Mouse (Mus musculus) forebrain, embryonic 16.5 days (tissue): ENCODE measurements around the gene Thap8. TPM values are rescaled to one million over a fixed set of nuclear protein-coding genes. Genes with fewer than 3 reads are reported as not detected.
A peak's percentile ranks its signal among the peaks of the same experiment; 100 is the strongest.

ENCODE experiments used
- ATAC-seq: fragments of 200-750 bp; cut with Nextera tagmentation; 2 replicates; pipeline ENCODE4 v1.8.0; 2017; ENCODE audit warnings: mild to moderate bottlenecking, moderate library complexity
- H3K27ac ChIP-seq: fragments of 300-500 bp; sonication (generic); 2 replicates; pipeline ENCODE4 v1.5.1; 2014; ENCODE audit warnings: low read length, control low read depth
- H3K27me3 ChIP-seq: fragments of 300-500 bp; sonication (generic); replicated peaks from 2 replicates; pipeline ENCODE4 v1.6.1; 2014; ENCODE audit warnings: low read length; ENCODE audit not compliant: control insufficient read depth, insufficient read depth
- H3K36me3 ChIP-seq: fragments of 300-500 bp; sonication (generic); 2 replicates; pipeline ENCODE4 v1.6.1; 2014; ENCODE audit not compliant: control insufficient read depth, insufficient read depth
- H3K4me1 ChIP-seq: fragments of 300-500 bp; sonication (generic); replicated peaks from 2 replicates; pipeline ENCODE4 v1.6.1; 2014; ENCODE audit warnings: low read length; ENCODE audit not compliant: control insufficient read depth, insufficient read depth
- H3K4me2 ChIP-seq: fragments of 300-500 bp; sonication (generic); 2 replicates; pipeline ENCODE4 v1.6.1; 2014; ENCODE audit warnings: mild to moderate bottlenecking, low read length, control low read depth
- H3K4me3 ChIP-seq: fragments of 300-500 bp; sonication (generic); replicated peaks from 2 replicates; pipeline ENCODE4 v1.5.1; 2014; ENCODE audit warnings: mild to moderate bottlenecking, low read length, control low read depth
- H3K9ac ChIP-seq: fragments of 300-500 bp; sonication (generic); replicated peaks from 2 replicates; pipeline ENCODE4 v1.6.1; 2014; ENCODE audit warnings: low read depth, low read length, control low read depth
- H3K9me3 ChIP-seq: fragments of 300-500 bp; sonication (generic); 2 replicates; pipeline ENCODE4 v1.6.1; 2016; ENCODE audit warnings: low read length; ENCODE audit not compliant: control insufficient read depth
- WGBS: fragments of 180-500 bp; shearing (Covaris S2); extraction: QIAGEN DNeasy Blood & Tissue Kit; methylation state at CpG from one replicate; pipeline ENCODE4 v1.1.7; 2014; 5-methylcytosine and 5-hydroxymethylcytosine counted together
- polyA plus RNA-seq: library from polyadenylated mRNA; unstranded; fragments of >200 nt; fragmentation: Nextera tagmentation; extraction: Ambion mirVana; gene quantifications from 2 replicates; pipeline ENCODE4 v1.2.1, GENCODE M21; 2015

Thap8 gene
- polyA plus RNA-seq, 1 experiment from 2014 or later: 0.42 TPM

GRCm38 (mm10) chr7:30322865-30323264 lies 43.0 kb downstream of the Thap8 start:
- Histone ChIP-seq H3K9ac (no peak overlapping the region), H3K9me3 (0 out of 2 replicates have a peak, but pooled peaks cover 2% of the 10 kb centered on the region), H3K4me1 (peaks cover 16% of the 10 kb centered on the region), H3K27ac (no peak overlapping the region), H3K36me3 (no peaks in the 10 kb centered on the region), H3K27me3 (no peaks in the 10 kb centered on the region), H3K4me2 (peak overlapping the region; percentile 66), H3K4me3 (no peak overlapping the region; the same call in 1 of the 2 replicates)
- no peak for ATAC-seq
- WGBS: 35% methylated on average over 6 of the region's 6 CpGs

- H3K27ac ChIP-seq: no peak within 1 kb of the TSS
- peaks cover 16% of the 10 kb centered on the region for H3K4me1 ChIP-seq
- no peak within 1 kb of the TSS; the same call in 1 of the 2 replicates for H3K4me3 ChIP-seq
- H3K9me3 ChIP-seq: 0 out of 2 replicates have a peak, but pooled peaks cover 2% of the 10 kb centered on the region
- 77% methylated on average over 3 of the region's 3 CpGs for WGBS
- H3K36me3 ChIP-seq: no peaks in the 10 kb centered on the region
- H3K27me3 ChIP-seq: no peaks in the 10 kb centered on the region
- no peak for ATAC-seq
- H3K9ac ChIP-seq: no peak within 1 kb of the TSS
- H3K4me2 ChIP-seq: peak within 1 kb of the TSS; percentile 66
Observed at GRCm38 (mm10) chr7:30323795-30324194, 43.9 kb downstream of the Thap8 start, which contains the start of gene Sdhaf1. Gene Sdhaf1 (minus strand): TSS chr7:30323895.

GRCm38 (mm10) chr7:30324300-30324944 lies 44.5 kb downstream of the Thap8 start:
- no peak for ATAC-seq
- no peak overlapping the region for H3K4me3 ChIP-seq
- 89% methylated on average over 5 of the region's 5 CpGs for WGBS

GRCm38 (mm10) chr7:30325364-30325763 lies 45.5 kb downstream of the Thap8 start:
- Histone ChIP-seq H3K27ac (no peak overlapping the region), H3K4me2 (no peak overlapping the region), H3K36me3 (no peaks in the 10 kb centered on the region), H3K9me3 (0 out of 2 replicates have a peak, but pooled peaks cover 2% of the 10 kb centered on the region), H3K27me3 (no peaks in the 10 kb centered on the region), H3K9ac (no peak overlapping the region), H3K4me1 (peaks cover 16% of the 10 kb centered on the region), H3K4me3 (no peak overlapping the region)
- ATAC-seq: no peak
- WGBS: 44% methylated on average over 2 of the region's 2 CpGs

More at GRCm38 (mm10) chr7:30324300-30324944, 44.5 kb downstream of the Thap8 start:
- Histone ChIP-seq H3K9ac (no peak overlapping the region), H3K27ac (no peak overlapping the region), H3K27me3 (no peaks in the 10 kb centered on the region), H3K4me1 (peaks cover 16% of the 10 kb centered on the region), H3K36me3 (no peaks in the 10 kb centered on the region), H3K9me3 (0 out of 2 replicates have a peak, but pooled peaks cover 2% of the 10 kb centered on the region), H3K4me2 (no peak overlapping the region)

- H3K27ac ChIP-seq: no peak overlapping the region
- H3K4me1 ChIP-seq: peaks cover 8% of the 10 kb centered on the region
- ATAC-seq: no peak
- H3K36me3 ChIP-seq: no peaks in the 10 kb centered on the region
- H3K4me3 ChIP-seq: no peak overlapping the region
- H3K9me3 ChIP-seq: 0 out of 2 replicates have a peak, but pooled peaks cover 2% of the 10 kb centered on the region
- no peak overlapping the region for H3K9ac ChIP-seq
- no peaks in the 10 kb centered on the region for H3K27me3 ChIP-seq
- H3K4me2 ChIP-seq: no peak overlapping the region
Observed at GRCm38 (mm10) chr7:30326427-30326826, 46.5 kb downstream of the Thap8 start.

- H3K27ac ChIP-seq: no peak overlapping the region
Observed at GRCm38 (mm10) chr7:30327140-30327539, 47.2 kb downstream of the Thap8 start.

GRCm38 (mm10) chr7:30328379-30328778 lies 48.5 kb downstream of the Thap8 start:
- H3K4me3 ChIP-seq: no peak overlapping the region
- no peak for ATAC-seq
- no peak overlapping the region for H3K4me2 ChIP-seq
- H3K36me3 ChIP-seq: no peaks in the 10 kb centered on the region
- H3K9ac ChIP-seq: no peak overlapping the region
- H3K27ac ChIP-seq: no peak overlapping the region
- 0 out of 2 replicates have a peak, but pooled peaks cover 2% of the 10 kb centered on the region for H3K9me3 ChIP-seq
- peaks cover 8% of the 10 kb centered on the region for H3K4me1 ChIP-seq
- 57% methylated on average over 10 of the region's 10 CpGs for WGBS
- no peaks in the 10 kb centered on the region for H3K27me3 ChIP-seq

More at GRCm38 (mm10) chr7:30327140-30327539, 47.2 kb downstream of the Thap8 start:
- Histone ChIP-seq H3K9ac (no peak overlapping the region), H3K9me3 (0 out of 2 replicates have a peak, but pooled peaks cover 2% of the 10 kb centered on the region), H3K4me3 (no peak overlapping the region), H3K4me1 (peaks cover 9% of the 10 kb centered on the region), H3K36me3 (no peaks in the 10 kb centered on the region), H3K27me3 (no peaks in the 10 kb centered on the region), H3K4me2 (no peak overlapping the region)
- 55% methylated on average over 15 of the region's 15 CpGs for WGBS
- ATAC-seq: no peak

- peak; percentile 91 for ATAC-seq
- Histone ChIP-seq H3K4me3 (peak overlapping the region; percentile 25; the same call in 1 of the 2 replicates), H3K9ac (no peak overlapping the region; the same call in 1 of the 2 replicates), H3K9me3 (no peaks in the 10 kb centered on the region), H3K27ac (no peak overlapping the region), H3K4me2 (peak overlapping the region; percentile 50), H3K36me3 (no peaks in the 10 kb centered on the region), H3K4me1 (peaks cover 25% of the 10 kb centered on the region), H3K27me3 (no peaks in the 10 kb centered on the region)
- WGBS: 5% methylated on average over 13 of the region's 13 CpGs
Observed at GRCm38 (mm10) chr7:30331887-30332286, 52.0 kb downstream of the Thap8 start.

GRCm38 (mm10) chr7:30332622-30333259 lies 52.8 kb downstream of the Thap8 start:
- H3K27me3 ChIP-seq: no peaks in the 10 kb centered on the region
- no peak overlapping the region; the same call in 1 of the 2 replicates for H3K4me2 ChIP-seq
- H3K4me3 ChIP-seq: no peak overlapping the region
- H3K9me3 ChIP-seq: no peaks in the 10 kb centered on the region
- peaks cover 25% of the 10 kb centered on the region for H3K4me1 ChIP-seq
- 58% methylated on average over 18 of the region's 18 CpGs for WGBS
- H3K27ac ChIP-seq: no peak overlapping the region
- ATAC-seq: no peak
- H3K36me3 ChIP-seq: no peaks in the 10 kb centered on the region
- no peak overlapping the region for H3K9ac ChIP-seq
